Mouse (Mus musculus): ENCODE measurements around the gene Atad1.
"Not testable (repeated sequence)": the region's sequence is repeated elsewhere in the genome, so short reads cannot be mapped to it uniquely, and the experiment has no call there.

DNA sequence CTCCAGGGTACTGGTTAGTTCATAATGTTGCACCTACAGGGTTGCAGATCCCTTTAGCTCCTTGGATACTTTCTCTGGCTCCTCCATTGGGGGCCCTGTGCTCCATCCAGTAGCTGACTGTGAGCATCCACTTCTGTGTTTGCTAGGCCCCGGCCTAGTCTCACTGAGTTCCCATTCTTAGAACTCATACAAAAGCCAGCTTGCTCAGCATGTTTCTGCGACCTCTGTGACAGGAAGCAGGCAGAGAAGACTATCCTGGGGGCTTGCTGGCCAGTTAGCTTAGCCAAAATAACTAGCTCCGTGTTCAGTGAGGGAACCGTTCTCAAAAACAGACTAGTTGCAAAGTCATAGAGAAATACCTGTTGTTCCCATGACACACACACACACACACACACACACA is 47.8 kb upstream of the Atad1 start:
- not testable (repeated sequence) for TF ChIP-seq CTCF (IDR thresholded peaks at IDR 0.05; ENCODE audit: control insufficient read depth, insufficient read depth, insufficient read length); MAX (IDR thresholded peaks at IDR 0.05); USF1 (IDR thresholded peaks at IDR 0.05; ENCODE audit: low read depth); CEBPB (IDR thresholded peaks at IDR 0.05; ENCODE audit: low read depth); MYOG (IDR thresholded peaks at IDR 0.05; ENCODE audit: control insufficient read depth, extremely low read depth, insufficient read length); FOSL1 (IDR thresholded peaks at IDR 0.05; ENCODE audit: insufficient read depth, low read length, poor library complexity, severe bottlenecking)

All from C2C12 (cell line).